Mouse (Mus musculus): ENCODE measurements around the gene P2rx1. TPM values are rescaled to one million over a fixed set of nuclear protein-coding genes. Genes with fewer than 3 reads are reported as not detected.

Gene P2rx1
- total RNA-seq, 2 experiments from 2014 or later: 0.31 to 1.6 TPM

Small RNAs within 50 kb of the gene (microRNA-seq; reads per million reads assigned to microRNA genes)
- gene Gm44467 (ENCODE audit: borderline replicate concordance in 2 of 2): 0 reads per million in 2 experiments

Other genes starting within 250 kb of the P2rx1 start
- 10 to 100 TPM; 12.9 to 14.6 TPM for gene Cyb5d2, start 203.0 kb upstream of the P2rx1 start, total RNA-seq (2021)
- 10 to 100 TPM; 12.5 to 12.8 TPM for gene Zzef1, start 202.9 kb upstream of the P2rx1 start, total RNA-seq (2021)
- gene Atp2a3, start 37.9 kb upstream of the P2rx1 start, total RNA-seq (2021): 10 to 100 TPM in 1 of 2 experiments, 1 to 10 TPM in 1; 7.2 to 12.9 TPM
- gene Camkk1, start 19.9 kb downstream of the P2rx1 start, total RNA-seq (2021): 1 to 10 TPM in 1 of 2 experiments, under 1 TPM in 1; 1.00 to 1.2 TPM
- gene Ncbp3, start 48.7 kb downstream of the P2rx1 start, total RNA-seq (2021): 1 to 10 TPM; 2.8 to 3.1 TPM
- gene Itgae, start 91.5 kb downstream of the P2rx1 start, total RNA-seq (2021): under 1 TPM; 0.11 to 0.15 TPM
- gene Haspin, start 139.2 kb downstream of the P2rx1 start, total RNA-seq (2021): under 1 TPM; 0.10 to 0.38 TPM
- 1 to 10 TPM; 8.7 to 9.7 TPM for gene P2rx5, start 161.3 kb downstream of the P2rx1 start, total RNA-seq (2021)
- 10 to 100 TPM; 77.8 to 87.8 TPM for gene Emc6, start 177.9 kb downstream of the P2rx1 start, total RNA-seq (2021)
- 10 to 100 TPM; 10.1 to 15.2 TPM for gene Tax1bp3, start 178.0 kb downstream of the P2rx1 start, total RNA-seq (2021)
- 1 to 10 TPM; 5.6 to 7.4 TPM for gene Ctns, start 199.9 kb downstream of the P2rx1 start, total RNA-seq (2021)
- gene Shpk, start 200.4 kb downstream of the P2rx1 start, total RNA-seq (2021): 1 to 10 TPM in 1 of 2 experiments, under 1 TPM in 1; 0.59 to 1.0 TPM
- gene Trpv1, start 235.2 kb downstream of the P2rx1 start, total RNA-seq (2021): under 1 TPM in 1 of 2 experiments, not detected in 1; 0.21 TPM

All from gastrocnemius, postnatal 25 days (tissue).